Mouse (Mus musculus): ENCODE data around the gene Chaf1b. TPM values are rescaled to one million over a fixed set of nuclear protein-coding genes. Genes with fewer than 3 reads are reported as not detected.

Gene Chaf1b
- 12.4 and 15.1 TPM in 2 replicates for polyA plus RNA-seq (2015; fragmentation: Nextera tagmentation; extraction: Ambion mirVana)

DNA sequence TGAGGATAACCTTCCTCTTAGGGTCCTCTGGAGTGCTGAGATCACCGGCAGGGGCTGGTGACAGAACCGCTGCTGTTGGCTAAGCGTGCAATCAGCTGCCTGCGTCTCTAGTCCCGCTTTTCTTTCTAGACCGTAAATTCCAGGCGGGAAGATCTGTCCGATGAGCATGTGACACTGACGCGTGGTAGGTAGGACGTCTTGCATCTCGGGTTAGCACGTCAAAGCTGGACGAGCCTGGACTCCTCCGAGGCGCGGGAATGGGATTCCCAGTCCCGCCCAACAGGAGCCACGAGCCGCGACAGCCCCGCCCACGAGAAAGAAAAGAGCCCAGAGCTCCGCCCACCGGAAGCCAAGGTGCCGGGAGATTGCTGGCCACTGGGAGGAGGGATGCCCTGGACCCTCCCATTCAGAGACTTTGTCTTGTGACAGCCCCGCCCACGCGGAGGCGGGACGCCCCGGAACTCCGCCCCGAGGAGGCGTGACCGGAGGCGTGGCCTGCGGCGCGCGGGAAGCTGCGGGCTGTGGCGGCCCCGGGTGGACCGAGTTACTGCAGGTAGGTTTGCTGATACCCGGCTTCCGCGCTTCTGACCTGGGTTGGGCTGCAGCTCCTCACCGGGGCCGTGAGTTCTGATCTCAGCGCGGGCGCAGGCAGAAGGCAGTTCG lies at the start of gene Chaf1b:
Chaf1b (plus strand) TSS at position 479 of the 663 bp plus-strand sequence.
- WGBS = under 1% methylated on average over 54 of the region's 54 CpGs
- Histone ChIP-seq H3K4me1 (ENCODE audit: control insufficient read depth, insufficient read depth, low read length) (peaks cover 7% of the 10 kb centered on the region; the same call in 1 of the 2 replicates), H3K9ac (ENCODE audit: low read depth, low read length) (peak within 1 kb of the TSS; percentile 56), H3K4me2 (ENCODE audit: low read length) (peak within 1 kb of the TSS; percentile 73), H3K27me3 (ENCODE audit: control insufficient read depth, insufficient read depth, low read depth, low read length) (no peaks in the 10 kb centered on the region), H3K4me3 (ENCODE audit: low read depth, low read length) (peak within 1 kb of the TSS; percentile 49), H3K36me3 (ENCODE audit: control insufficient read depth, insufficient read depth, low read length) (no peaks in the 10 kb centered on the region), H3K27ac (ENCODE audit: low read length) (no peak within 1 kb of the TSS), H3K9me3 (replicated peaks; ENCODE audit: control insufficient read depth, low read length, poor library complexity, severe bottlenecking) (no peaks in the 10 kb centered on the region)
- ATAC-seq = peak; percentile 92

DNA sequence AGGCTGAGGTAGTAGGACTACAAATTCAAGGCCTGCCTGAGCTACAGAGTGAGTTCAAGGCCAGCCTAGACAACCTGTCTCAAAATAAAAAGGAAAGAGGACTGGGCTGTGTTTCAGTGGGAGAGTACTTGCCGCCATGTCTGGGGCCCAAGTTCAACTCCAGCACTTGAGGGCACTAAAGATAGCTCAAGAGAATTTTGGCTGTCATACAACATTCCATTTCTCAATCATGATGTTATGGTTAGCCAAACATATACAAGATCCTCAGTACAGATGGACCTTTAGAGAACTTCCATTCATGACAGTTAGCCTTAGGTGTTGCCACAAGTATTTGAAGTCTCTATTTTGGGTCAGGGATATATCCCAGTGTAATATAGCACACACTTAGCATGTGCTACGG lies 49.6 kb upstream of the Chaf1b start:
- 95% methylated on average over 2 of the region's 2 CpGs for WGBS

DNA sequence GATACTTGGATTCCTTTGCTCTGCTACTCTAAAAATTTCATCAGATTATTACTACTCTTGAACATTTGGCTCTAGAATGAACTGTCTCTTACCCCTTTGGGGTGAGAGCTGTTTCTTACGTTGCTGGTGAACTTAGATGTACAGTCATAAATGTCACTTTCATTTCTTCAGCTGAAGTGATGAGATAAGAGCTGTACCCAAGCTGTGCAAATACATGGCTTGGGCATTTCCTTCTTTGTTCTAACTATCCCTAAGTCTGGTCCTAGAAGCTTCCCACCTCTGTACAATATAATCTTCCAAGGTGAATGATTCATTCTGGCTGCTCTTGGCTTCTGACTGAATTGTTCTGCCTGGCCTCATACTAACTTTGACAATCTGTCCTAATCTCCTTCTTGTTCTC lies 44.7 kb upstream of the Chaf1b start:
- Histone ChIP-seq H3K27ac (ENCODE audit: low read length) (no peak overlapping the region), H3K4me2 (ENCODE audit: low read length) (no peak overlapping the region), H3K9ac (ENCODE audit: low read depth, low read length) (no peak overlapping the region), H3K27me3 (ENCODE audit: control insufficient read depth, insufficient read depth, low read depth, low read length) (no peaks in the 10 kb centered on the region), H3K4me1 (ENCODE audit: control insufficient read depth, insufficient read depth, low read length) (0 out of 2 replicates have a peak, but pooled peaks cover under 1% of the 10 kb centered on the region), H3K9me3 (replicated peaks; ENCODE audit: control insufficient read depth, low read length, poor library complexity, severe bottlenecking) (no peaks in the 10 kb centered on the region), H3K36me3 (ENCODE audit: control insufficient read depth, insufficient read depth, low read length) (no peaks in the 10 kb centered on the region), H3K4me3 (ENCODE audit: low read depth, low read length) (no peak overlapping the region)
- WGBS = 97% methylated on average over 1 of the region's 1 CpGs
- ATAC-seq = no peak

More for the DNA sequence above, 49.6 kb upstream of the Chaf1b start:
- Histone ChIP-seq H3K9me3 (replicated peaks; ENCODE audit: control insufficient read depth, low read length, poor library complexity, severe bottlenecking) (no peaks in the 10 kb centered on the region), H3K4me2 (ENCODE audit: low read length) (no peak overlapping the region), H3K4me3 (ENCODE audit: low read depth, low read length) (no peak overlapping the region), H3K9ac (ENCODE audit: low read depth, low read length) (no peak overlapping the region), H3K4me1 (ENCODE audit: control insufficient read depth, insufficient read depth, low read length) (peaks cover 12% of the 10 kb centered on the region), H3K27ac (ENCODE audit: low read length) (no peak overlapping the region), H3K27me3 (ENCODE audit: control insufficient read depth, insufficient read depth, low read depth, low read length) (no peaks in the 10 kb centered on the region), H3K36me3 (ENCODE audit: control insufficient read depth, insufficient read depth, low read length) (no peaks in the 10 kb centered on the region)
- ATAC-seq = no peak

DNA sequence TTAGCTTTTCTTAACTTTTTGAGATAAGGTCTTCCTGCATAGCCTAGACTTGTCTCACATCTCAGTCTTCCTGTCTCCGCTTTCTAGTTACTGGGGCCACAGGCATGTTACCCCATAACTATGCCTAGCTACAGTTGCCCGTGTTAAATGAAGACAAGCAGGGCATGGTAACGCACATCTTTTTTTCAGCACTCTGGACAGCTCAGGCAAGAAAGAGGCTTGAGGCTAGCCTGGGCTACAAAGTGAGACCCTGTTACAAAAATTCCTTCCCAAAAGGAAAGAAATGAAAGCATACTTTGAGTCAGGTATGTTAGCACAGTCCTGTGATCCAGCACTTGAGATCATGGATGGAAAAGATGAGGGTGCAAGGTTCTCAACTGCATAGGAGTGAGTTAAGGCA lies 33.2 kb upstream of the Chaf1b start:
- H3K36me3 ChIP-seq (ENCODE audit: control insufficient read depth, insufficient read depth, low read length) = peaks cover 25% of the 10 kb centered on the region
- WGBS = 97% methylated on average over 3 of the region's 3 CpGs
- H3K9me3 ChIP-seq (replicated peaks; ENCODE audit: control insufficient read depth, low read length, poor library complexity, severe bottlenecking) = no peaks in the 10 kb centered on the region
- H3K9ac ChIP-seq (ENCODE audit: low read depth, low read length) = no peak overlapping the region
- H3K27ac ChIP-seq (ENCODE audit: low read length) = no peak overlapping the region
- no peaks in the 10 kb centered on the region for H3K27me3 ChIP-seq (ENCODE audit: control insufficient read depth, insufficient read depth, low read depth, low read length)
- no peak for ATAC-seq
- no peak overlapping the region for H3K4me3 ChIP-seq (ENCODE audit: low read depth, low read length)
- H3K4me2 ChIP-seq (ENCODE audit: low read length) = no peak overlapping the region
- no peaks in the 10 kb centered on the region for H3K4me1 ChIP-seq (ENCODE audit: control insufficient read depth, insufficient read depth, low read length)

DNA sequence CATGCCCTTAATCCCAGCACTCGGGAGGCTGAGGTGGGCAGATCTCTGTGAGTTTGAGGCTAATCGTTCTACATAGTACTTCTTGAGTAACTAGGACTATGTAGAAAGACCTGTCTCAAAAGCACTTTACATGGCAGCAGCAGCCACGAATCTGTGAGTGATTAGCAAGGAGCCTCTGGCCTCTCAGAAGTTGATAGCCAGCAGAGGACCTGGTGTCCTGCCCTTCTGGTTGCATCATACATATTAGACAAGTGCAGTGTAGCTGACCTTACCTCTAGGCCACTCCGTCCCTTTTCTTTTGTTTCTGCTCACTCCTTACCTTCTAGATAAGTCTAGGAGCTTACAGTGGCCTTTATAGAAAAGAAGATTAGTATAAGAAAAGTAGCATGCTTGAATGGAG lies 23.7 kb upstream of the Chaf1b start:
- no peak overlapping the region for H3K4me3 ChIP-seq (ENCODE audit: low read depth, low read length)
- 94% methylated on average over 4 of the region's 4 CpGs for WGBS
- no peak overlapping the region for H3K4me2 ChIP-seq (ENCODE audit: low read length)
- no peaks in the 10 kb centered on the region for H3K27me3 ChIP-seq (ENCODE audit: control insufficient read depth, insufficient read depth, low read depth, low read length)
- peaks cover 43% of the 10 kb centered on the region for H3K36me3 ChIP-seq (ENCODE audit: control insufficient read depth, insufficient read depth, low read length)
- H3K4me1 ChIP-seq (ENCODE audit: control insufficient read depth, insufficient read depth, low read length) = no peaks in the 10 kb centered on the region
- H3K9me3 ChIP-seq (replicated peaks; ENCODE audit: control insufficient read depth, low read length, poor library complexity, severe bottlenecking) = no peaks in the 10 kb centered on the region
- ATAC-seq = no peak
- no peak overlapping the region for H3K9ac ChIP-seq (ENCODE audit: low read depth, low read length)
- no peak overlapping the region for H3K27ac ChIP-seq (ENCODE audit: low read length)

DNA sequence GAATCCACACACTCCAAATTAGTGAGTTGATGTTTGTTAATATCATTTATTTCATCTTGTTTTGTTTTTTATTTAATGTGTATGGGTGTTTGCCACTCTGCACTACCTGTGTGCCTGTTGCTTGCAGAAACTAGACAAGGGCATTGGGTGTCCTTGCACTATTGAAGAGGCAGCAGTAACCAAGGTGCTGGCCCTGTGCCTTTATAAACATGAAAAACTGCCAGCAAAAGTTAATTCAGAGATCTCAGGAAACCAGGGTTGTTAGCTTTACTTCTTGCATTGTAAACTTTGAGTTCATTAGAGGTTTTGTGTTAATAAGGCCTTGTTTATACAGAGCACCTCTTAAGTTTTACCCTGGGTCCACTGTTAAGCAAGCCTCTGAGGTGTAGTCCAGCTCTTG lies 23.0 kb upstream of the Chaf1b start:
- no peaks in the 10 kb centered on the region for H3K4me1 ChIP-seq (ENCODE audit: control insufficient read depth, insufficient read depth, low read length)
- ATAC-seq = no peak
- peaks cover 48% of the 10 kb centered on the region for H3K36me3 ChIP-seq (ENCODE audit: control insufficient read depth, insufficient read depth, low read length)
- H3K4me3 ChIP-seq (ENCODE audit: low read depth, low read length) = no peak overlapping the region
- H3K27me3 ChIP-seq (ENCODE audit: control insufficient read depth, insufficient read depth, low read depth, low read length) = no peaks in the 10 kb centered on the region
- H3K4me2 ChIP-seq (ENCODE audit: low read length) = no peak overlapping the region
- H3K9me3 ChIP-seq (replicated peaks; ENCODE audit: control insufficient read depth, low read length, poor library complexity, severe bottlenecking) = no peaks in the 10 kb centered on the region
- no peak overlapping the region for H3K9ac ChIP-seq (ENCODE audit: low read depth, low read length)
- no peak overlapping the region for H3K27ac ChIP-seq (ENCODE audit: low read length)

DNA sequence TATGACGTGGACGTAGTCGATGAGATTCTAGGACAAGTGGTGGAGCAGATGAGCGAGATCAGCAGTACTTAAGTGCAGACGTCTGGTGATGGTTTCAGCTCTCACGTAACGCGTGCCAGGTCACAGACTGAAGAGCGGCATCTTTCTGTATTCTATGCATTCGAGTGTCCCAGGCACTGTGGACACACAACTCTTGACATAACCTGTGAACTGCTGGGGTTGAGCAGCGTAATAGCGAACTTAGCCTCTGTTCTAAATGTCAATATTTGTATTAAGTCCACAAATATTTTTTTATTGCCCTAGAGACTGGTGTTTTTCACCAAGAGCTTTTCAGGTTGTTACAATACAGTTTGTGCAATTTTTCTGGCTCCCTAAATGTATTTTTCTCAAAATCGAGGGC lies 8.9 kb upstream of the Chaf1b start:
- Histone ChIP-seq H3K9me3 (replicated peaks; ENCODE audit: control insufficient read depth, low read length, poor library complexity, severe bottlenecking) (no peaks in the 10 kb centered on the region), H3K9ac (ENCODE audit: low read depth, low read length) (no peak overlapping the region), H3K4me3 (ENCODE audit: low read depth, low read length) (no peak overlapping the region), H3K27ac (ENCODE audit: low read length) (no peak overlapping the region), H3K4me1 (ENCODE audit: control insufficient read depth, insufficient read depth, low read length) (no peaks in the 10 kb centered on the region), H3K36me3 (ENCODE audit: control insufficient read depth, insufficient read depth, low read length) (peaks cover 48% of the 10 kb centered on the region), H3K4me2 (ENCODE audit: low read length) (no peak overlapping the region), H3K27me3 (ENCODE audit: control insufficient read depth, insufficient read depth, low read depth, low read length) (no peaks in the 10 kb centered on the region)
- 92% methylated on average over 13 of the region's 13 CpGs for WGBS
- ATAC-seq = no peak

DNA sequence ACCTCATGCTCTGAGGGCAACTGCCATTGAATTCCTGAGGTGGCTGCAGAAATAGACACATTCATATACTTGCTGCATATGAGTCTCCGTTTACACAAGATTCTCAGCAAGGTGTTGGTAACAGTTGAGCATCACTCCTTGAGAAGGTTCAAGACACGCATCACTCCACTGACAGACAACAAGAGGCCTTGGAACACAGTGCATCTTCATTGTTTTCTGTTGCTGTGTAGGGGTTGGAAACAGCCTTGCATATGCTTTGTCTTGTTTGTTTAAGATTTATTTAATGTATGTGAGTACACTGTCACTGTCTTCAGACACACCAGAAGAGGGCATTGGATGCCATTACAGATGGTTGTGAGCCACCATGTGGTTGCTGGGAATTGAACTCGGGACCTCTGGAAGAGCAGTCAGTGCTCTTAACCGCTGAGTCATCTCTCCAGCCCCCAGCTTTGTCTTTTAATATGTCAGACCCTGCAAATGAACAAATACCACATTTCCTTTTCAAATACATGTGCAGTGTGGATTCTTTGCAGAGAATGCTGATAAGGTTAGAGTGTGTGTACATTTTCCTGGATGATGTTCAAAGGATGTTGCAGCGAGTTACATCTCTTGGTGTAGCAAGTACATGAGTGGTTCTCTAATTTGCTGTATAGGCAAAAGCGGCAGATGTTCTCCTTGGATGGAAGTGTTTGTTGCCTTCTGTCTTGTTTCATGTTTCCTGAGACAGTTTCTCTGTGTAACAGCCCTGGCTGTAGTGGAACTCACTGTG lies 5.9 kb upstream of the Chaf1b start:
- no peak overlapping the region for H3K4me3 ChIP-seq (ENCODE audit: low read depth, low read length)
- no peaks in the 10 kb centered on the region for H3K27me3 ChIP-seq (ENCODE audit: control insufficient read depth, insufficient read depth, low read depth, low read length)
- H3K4me2 ChIP-seq (ENCODE audit: low read length) = no peak overlapping the region
- H3K36me3 ChIP-seq (ENCODE audit: control insufficient read depth, insufficient read depth, low read length) = peaks cover 27% of the 10 kb centered on the region
- no peak for ATAC-seq
- H3K4me1 ChIP-seq (ENCODE audit: control insufficient read depth, insufficient read depth, low read length) = no peaks in the 10 kb centered on the region
- 95% methylated on average over 6 of the region's 6 CpGs for WGBS
- no peaks in the 10 kb centered on the region for H3K9me3 ChIP-seq (replicated peaks; ENCODE audit: control insufficient read depth, low read length, poor library complexity, severe bottlenecking)
- H3K9ac ChIP-seq (ENCODE audit: low read depth, low read length) = no peak overlapping the region
- H3K27ac ChIP-seq (ENCODE audit: low read length) = no peak overlapping the region

DNA sequence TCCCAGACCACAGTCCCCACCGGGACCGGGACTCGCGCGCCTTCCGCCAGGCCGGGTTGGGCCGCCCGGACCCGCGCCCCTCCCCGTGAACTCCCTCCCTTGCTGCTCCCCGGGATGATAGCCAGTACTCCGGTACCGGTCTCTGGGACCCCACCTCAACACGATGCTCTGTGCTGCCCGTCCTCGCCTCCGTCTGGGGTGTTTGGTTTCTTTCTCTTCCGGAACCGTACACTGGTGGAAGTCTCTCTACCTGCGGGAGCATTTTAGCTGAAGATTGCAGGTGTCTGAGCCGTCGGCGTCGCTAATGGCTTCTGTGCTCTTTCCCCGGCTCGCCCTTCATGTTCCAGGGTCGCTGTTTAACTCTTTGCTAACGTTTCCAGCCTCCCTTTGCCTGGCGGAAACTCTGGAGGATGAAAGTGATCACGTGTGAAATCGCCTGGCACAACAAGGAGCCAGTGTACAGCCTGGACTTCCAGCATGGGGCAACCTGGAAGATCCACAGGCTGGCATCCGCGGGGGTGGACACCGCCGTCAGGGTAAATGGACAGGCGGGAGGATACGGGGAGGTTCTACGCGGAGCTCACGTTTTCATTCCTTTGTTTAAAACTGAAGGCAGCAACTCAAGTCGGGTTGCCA lies 503 bp downstream of the Chaf1b start:
- peak; percentile 79 for ATAC-seq
- peak overlapping the region; percentile 49 for H3K4me3 ChIP-seq (ENCODE audit: low read depth, low read length)
- no peak overlapping the region for H3K27ac ChIP-seq (ENCODE audit: low read length)
- peak overlapping the region; percentile 73 for H3K4me2 ChIP-seq (ENCODE audit: low read length)
- H3K36me3 ChIP-seq (ENCODE audit: control insufficient read depth, insufficient read depth, low read length) = no peaks in the 10 kb centered on the region
- H3K27me3 ChIP-seq (ENCODE audit: control insufficient read depth, insufficient read depth, low read depth, low read length) = no peaks in the 10 kb centered on the region
- peak overlapping the region; percentile 56 for H3K9ac ChIP-seq (ENCODE audit: low read depth, low read length)
- peaks cover 7% of the 10 kb centered on the region; the same call in 1 of the 2 replicates for H3K4me1 ChIP-seq (ENCODE audit: control insufficient read depth, insufficient read depth, low read length)
- under 1% methylated on average over 43 of the region's 43 CpGs for WGBS
- H3K9me3 ChIP-seq (replicated peaks; ENCODE audit: control insufficient read depth, low read length, poor library complexity, severe bottlenecking) = no peaks in the 10 kb centered on the region

Measured in midbrain, embryonic 16.5 days (tissue).